Mouse (Mus musculus) left cerebral cortex, adult 2 months (tissue): ENCODE measurements around the gene Gm3233. TPM values are rescaled to one million over a fixed set of nuclear protein-coding genes. Genes with fewer than 3 reads are reported as not detected.
A peak's percentile ranks its signal among the peaks of the same experiment; 100 is the strongest.
"Not testable (repeated sequence)": the region's sequence is repeated elsewhere in the genome, so short reads cannot be mapped to it uniquely, and the experiment has no call there.

Experiments
- DNase-seq, 2 experiments: peaks; one replicate each; pipeline ENCODE4 v3.0.0; 2021 to 2022; ENCODE audit warnings: low spot score in 2 of 2, mixed read lengths in 1 of 2; ENCODE audit errors: extremely low spot score in 1 of 2
- H3K27ac ChIP-seq: fragments of 200-600 bp; 2 replicates; pipeline ENCODE4 v1.8.1; 2022
- H3K4me3 ChIP-seq: fragments of 200-600 bp; 2 replicates; pipeline ENCODE4 v1.8.1; 2022
- CTCF ChIP-seq: fragments of 200-600 bp; IDR thresholded peaks from 2 replicates; pipeline ENCODE4 v1.8.1; 2022; ENCODE audit warnings: antibody characterized with exemption, mild to moderate bottlenecking, moderate library complexity
- intact Hi-C: fragments of 180-260 bp; cut with DNase I; formaldehyde crosslinking; loops from one replicate; pipeline ENCODE4 v1.15.1; 2025
- total RNA-seq, 2 experiments: library from RNA; stranded (reverse); gene quantifications; 2 replicates each; pipeline ENCODE4 v1.2.3; 2021

Gm3233 gene
- total RNA-seq, 2 experiments from 2014 or later: not detected

DNA sequence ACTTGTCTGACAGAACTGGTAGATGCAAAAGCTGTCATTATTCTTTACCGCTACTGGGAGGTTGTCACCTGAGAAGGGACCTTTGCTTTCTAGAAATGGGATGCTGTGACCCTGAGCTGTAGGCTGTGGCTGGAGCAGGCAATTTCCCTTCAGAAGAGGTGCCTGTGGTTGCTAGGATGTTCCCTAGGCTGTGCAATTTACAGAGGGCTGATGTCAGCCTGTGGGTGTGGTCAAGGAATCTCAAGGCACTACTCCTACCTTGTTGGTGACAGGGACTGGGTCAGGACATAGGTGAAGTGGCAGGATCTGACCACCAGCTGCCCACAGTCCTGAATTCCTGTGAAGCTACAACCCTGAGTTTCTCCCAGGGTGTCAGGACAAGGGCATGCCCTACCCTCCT is 10.2 kb upstream of the Gm3233 start:
- intact Hi-C loops: no loop called here
- DNase-seq: no peak
- Histone ChIP-seq H3K4me3 (no peak overlapping the region), H3K27ac (no peak overlapping the region)
- TF ChIP-seq CTCF: no peak

DNA sequence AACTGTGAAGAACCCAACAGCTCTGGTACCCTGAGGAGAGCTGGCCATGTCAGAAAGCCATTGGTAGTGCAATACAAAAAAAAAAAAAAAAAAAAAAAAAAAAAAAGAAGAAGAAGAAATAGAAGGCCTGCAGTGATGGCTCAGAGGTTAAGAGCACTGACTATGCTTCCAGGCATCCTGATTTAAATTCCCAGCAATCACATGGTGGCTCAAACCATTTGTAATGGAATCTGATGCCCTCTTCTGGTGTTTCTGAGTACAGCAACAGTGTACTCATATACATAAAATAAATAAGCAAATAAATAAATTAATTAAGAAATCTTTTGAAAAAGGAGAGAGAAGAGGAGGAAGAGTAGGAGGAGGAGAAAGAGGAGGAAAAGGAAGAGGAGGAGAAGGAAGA is 6.0 kb downstream of the Gm3233 start:
- Histone ChIP-seq H3K4me3 (no peak overlapping the region), H3K27ac (no peak overlapping the region)
- TF ChIP-seq CTCF: no peak; the same call in 1 of the 2 replicates
- intact Hi-C loops: no loop called here
- no peak for DNase-seq

DNA sequence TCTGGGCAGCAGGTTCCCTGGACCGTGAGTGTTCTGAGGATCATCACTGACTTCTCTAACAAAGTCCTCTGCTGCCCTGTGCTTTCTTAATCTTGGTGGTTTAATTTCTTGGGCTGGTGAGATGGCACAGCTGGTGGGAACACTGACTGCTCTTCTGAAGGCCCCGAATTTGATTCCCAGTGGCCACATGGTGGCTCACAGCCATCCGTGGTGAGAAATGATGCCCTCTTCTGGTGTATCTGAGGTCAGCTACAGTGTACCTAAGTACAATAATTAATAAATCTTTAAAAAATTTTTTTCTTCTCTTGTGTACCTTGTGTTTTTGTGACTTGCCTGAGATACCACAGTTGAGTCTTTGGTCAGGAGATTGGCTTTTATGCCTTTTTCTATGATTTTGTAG is 7.2 kb downstream of the Gm3233 start:
- DNase-seq, H3K4me3 ChIP-seq, H3K27ac ChIP-seq, intact Hi-C loops: not testable (repeated sequence)

DNA sequence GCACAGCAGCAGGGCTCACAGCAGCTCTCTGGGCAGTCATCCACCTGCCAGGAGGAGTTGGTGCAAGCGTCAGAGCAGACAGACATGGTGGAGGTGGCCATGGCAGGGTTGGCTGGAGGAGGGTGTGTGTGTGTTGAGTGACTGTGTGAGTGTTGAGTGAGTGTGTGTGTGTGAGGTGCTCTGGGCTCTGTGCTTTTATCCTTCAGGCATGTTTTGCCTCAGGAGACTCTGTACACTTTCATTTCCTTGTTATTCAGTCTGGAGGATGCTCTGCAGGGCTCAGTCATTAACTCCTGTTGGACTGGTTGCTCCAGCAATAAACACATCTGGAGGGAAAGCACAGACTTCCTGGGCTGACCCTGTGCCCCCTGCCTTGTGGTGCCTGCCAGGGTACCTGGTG is 8.2 kb downstream of the Gm3233 start, which contains the start of gene Gm9736:
Gene Gm9736, minus strand, starts transcription at position 101 of the 400 bp plus-strand sequence.
- intact Hi-C loops, H3K4me3 ChIP-seq, DNase-seq, H3K27ac ChIP-seq: not testable (repeated sequence)

DNA sequence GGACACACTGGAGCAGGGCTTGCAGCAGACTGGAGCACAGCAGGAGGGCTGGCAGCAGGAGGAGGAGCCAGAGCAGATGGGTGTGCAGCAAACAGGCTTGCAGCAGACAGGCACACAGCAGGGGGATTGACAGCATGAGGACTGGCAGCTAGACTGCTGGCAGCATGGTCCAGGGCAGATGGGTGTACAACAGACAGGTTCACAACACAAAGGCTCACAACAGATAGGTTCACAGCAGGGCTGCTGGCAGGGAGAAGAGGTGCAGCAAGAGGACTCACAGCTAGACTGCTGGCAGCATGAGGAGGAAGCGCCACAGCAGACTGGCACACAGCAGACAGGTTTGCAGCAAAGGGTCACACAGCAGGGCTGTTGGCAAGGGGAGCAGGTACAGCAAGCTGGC is 8.8 kb downstream of the Gm3233 start:
- H3K4me3 ChIP-seq, H3K27ac ChIP-seq, DNase-seq, intact Hi-C loops: not testable (repeated sequence)

DNA sequence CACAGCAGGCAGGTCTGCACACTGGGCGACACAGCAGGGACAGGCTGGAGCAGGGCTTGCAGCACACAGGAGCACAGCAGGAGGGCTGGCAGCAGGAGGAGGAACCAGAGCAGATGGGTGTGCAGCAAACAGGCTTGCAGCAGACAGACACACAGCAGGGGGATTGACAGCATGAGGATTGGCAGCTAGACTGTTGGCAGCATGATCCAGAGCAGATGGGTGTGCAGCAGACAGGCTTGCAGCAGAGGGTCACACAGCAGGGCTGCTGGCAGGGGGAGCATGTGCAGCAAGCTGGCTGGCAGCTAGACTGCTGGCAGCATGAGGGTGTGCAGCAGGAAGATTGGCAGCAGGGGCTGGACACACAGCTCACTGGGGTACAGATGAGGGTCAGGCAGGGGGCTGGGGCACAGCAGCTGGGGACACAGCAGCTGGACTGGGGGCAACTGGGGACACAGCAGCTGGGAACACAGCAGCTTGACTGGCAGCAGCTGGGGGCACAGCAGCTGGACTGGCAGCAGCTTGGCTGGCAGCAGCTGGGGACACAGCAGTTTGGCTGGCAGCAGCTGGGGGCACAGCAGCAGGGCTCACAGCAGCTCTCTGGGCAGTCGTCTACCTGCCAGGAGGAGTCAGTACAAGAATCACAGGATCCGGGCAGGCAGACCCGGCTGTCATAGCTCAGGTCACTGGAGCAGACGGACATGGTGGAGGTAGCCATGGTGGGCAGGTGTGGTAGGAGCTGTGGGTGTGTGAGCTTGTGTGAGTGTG is 17.4 kb downstream of the Gm3233 start, which contains the start of gene Gm18596:
Gene Gm18596, minus strand, starts transcription at position 715 of the 765 bp plus-strand sequence.
- H3K27ac ChIP-seq, intact Hi-C loops, DNase-seq, H3K4me3 ChIP-seq: not testable (repeated sequence)

DNA sequence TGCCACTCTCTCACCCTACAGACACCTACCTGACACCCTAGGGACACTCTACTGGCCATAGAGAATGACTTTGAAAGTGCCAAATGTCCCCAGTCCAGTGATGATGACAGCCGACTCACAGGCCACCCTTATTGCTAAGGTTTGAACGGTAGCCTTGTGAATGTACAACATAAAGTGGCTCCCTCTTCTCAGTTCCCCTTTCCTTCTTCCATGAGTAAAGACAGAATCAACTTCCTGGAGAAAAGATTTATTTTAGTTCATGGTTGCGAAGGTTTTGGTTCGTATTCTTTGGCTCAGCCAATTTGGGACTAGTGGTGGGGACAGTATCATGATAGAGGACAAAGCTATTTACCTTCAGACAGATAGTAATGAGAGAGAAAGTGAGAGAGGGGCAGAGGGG is 20.6 kb downstream of the Gm3233 start:
- DNase-seq: no peak
- no peak overlapping the region for H3K4me3 ChIP-seq
- no peak overlapping the region for H3K27ac ChIP-seq
- TF ChIP-seq CTCF: no peak
- intact Hi-C loops: no loop called here

DNA sequence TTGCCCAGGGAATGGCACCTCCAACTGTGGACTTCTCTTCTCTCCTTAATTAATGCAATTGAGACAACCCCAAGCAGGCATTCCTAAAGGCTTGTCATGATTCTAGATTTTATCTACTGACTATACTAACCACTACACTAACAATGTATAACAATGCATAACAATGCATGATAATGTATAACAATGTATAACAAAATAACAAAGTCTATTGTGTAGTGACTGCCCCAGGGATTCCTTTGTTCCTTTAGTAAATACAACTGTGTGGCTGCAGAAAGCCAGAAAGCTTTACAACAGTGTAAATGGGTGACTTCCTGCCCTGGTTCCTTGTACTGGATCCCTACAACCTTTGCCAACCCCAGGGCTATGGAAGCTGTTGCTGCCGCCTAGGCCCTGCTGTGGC is 23.6 kb downstream of the Gm3233 start:
- Histone ChIP-seq H3K27ac (no peak overlapping the region), H3K4me3 (no peak overlapping the region)
- intact Hi-C loops: no loop called here
- no peak for TF ChIP-seq CTCF
- no peak for DNase-seq

DNA sequence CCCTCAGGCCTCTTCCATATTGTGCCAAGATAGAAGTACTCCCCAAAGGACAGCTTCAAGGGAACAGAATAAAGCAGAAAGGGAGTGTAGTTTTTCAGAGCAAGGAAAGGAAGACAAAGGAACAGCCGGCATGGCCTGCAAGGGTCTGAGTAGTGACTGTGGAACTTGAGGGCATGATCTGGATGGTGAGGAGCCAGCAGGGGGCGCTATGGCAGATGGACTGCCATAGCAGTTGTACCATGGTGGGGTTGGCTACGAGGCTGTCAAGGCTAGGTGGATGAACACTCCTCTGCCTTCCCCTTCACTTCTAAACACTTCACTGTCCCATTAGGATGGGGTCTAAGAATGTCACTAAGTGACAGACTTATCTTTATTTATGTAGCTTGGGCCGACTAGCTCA is 30.2 kb downstream of the Gm3233 start:
- H3K27ac ChIP-seq: no peak overlapping the region
- TF ChIP-seq CTCF: peak; percentile 30
- H3K4me3 ChIP-seq: no peak overlapping the region
- intact Hi-C loops: no loop called here
- no peak for DNase-seq

DNA sequence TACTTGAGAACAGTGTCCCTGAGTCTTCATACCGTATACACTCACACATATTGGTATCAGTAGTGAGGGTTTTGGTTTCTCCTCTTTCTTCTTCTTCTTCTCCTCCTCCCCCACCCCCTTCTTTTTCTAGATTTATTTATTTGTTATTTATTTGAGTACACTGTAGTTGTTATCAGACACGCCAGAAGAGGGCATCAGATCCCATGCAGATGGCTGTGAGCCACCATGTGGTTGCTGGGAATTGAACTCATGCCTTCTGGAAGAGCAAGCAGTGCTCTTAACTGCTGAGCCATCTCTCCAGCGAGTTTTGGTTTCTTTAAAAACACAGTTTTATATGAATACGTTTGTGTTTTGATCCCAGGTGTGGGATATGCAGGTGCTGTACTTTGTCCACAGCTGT is 31.2 kb downstream of the Gm3233 start:
- DNase-seq: no peak
- TF ChIP-seq CTCF: peak; percentile 27
- intact Hi-C loops: no loop called here
- Histone ChIP-seq H3K4me3 (no peak overlapping the region), H3K27ac (no peak overlapping the region)

DNA sequence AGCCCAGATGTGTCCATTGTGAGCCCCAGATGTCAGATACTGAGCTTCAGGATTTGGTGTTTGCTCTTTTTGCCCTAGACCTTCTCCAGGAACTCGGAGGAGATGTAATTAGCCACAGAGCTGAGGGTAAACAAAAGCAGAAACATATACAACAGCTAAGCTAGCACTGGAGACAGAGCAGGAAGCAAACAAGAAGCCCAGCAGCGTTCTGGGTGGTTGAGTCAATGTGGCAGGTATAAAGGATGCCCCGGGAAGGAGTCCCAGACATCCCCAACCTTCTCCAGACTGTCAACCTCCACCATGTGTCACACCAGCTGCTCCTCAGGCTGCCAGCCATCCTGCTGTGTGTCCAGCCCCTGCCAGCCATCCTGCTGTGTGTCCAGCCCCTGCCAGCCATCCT is 33.3 kb downstream of the Gm3233 start, which contains the start of gene Gm10100:
Gene Gm10100, plus strand, starts transcription at position 301 of the 400 bp plus-strand sequence.
- intact Hi-C loops: no loop called here
- Histone ChIP-seq H3K27ac (no peak within 1 kb of the TSS), H3K4me3 (no peak within 1 kb of the TSS)
- no peak for TF ChIP-seq CTCF
- no peak for DNase-seq

DNA sequence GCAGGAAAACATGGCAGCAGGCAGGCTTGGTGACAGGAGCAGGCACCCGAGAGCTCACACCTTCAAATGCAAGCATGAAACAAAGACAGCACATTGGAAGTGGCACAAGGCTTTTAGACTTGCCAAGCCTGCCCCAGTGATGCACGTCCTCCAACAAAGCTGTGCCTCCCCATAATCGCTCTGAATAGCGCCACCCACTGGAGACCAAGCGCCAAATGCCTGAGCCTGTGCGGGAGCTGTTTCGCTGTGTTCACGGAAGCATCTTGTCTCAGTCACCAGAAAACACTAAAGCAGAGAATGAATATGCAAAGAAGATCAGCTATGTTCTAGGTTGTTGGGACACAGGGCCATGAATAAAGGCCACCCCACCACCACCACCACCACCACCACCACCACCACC is 34.6 kb downstream of the Gm3233 start:
- no peak for DNase-seq
- TF ChIP-seq CTCF: no peak; the same call in 1 of the 2 replicates
- no peak overlapping the region for H3K27ac ChIP-seq
- no peak overlapping the region for H3K4me3 ChIP-seq
- intact Hi-C loops: loop anchor here (5.0 kb wide), 1 partner anchor 152 kb away; no protein-coding TSS in a partner anchor

DNA sequence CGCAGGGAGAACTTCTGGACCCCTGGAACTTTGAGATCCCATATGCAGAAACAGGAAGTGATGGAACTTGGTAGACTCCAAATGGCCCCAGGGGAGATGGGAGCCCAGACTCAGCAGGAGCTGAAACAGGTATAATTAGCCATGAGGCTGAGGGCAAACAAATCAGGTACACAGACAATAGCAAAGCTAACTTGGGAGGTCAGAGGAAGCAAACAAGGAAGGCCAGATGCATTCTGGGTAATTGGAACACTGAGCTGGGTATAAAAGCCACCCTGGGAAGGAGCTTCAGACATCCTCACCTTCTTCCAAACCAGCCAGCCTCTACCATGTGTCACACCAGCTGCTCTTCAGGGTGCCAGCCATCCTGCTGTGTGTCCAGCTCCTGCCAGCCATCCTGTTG is 39.2 kb downstream of the Gm3233 start, which contains the start of gene Krtap12-1:
Gene Krtap12-1, plus strand, starts transcription at position 301 of the 400 bp plus-strand sequence.
- DNase-seq, H3K4me3 ChIP-seq, H3K27ac ChIP-seq: not testable (repeated sequence)
- intact Hi-C loops: loop anchor here (5.0 kb wide), 1 partner anchor 157 kb away; no protein-coding TSS in a partner anchor
